Mouse (Mus musculus) MEL (cell line): ENCODE results near the gene Plcb3. TPM values are rescaled to one million over a fixed set of nuclear protein-coding genes. Genes with fewer than 3 reads are reported as not detected.

Experiments used
- DNase-seq: peaks from one replicate; pipeline ENCODE4 v3.0.0; 2011; ENCODE audit warnings: low read depth, low spot score
- H3K27ac ChIP-seq: 2 replicates; pipeline ENCODE4 v1.5.1; 2012; ENCODE audit warnings: low read depth, mild to moderate bottlenecking, control low read depth, low read length, moderate library complexity; ENCODE audit not compliant: control insufficient read depth
- H3K27me3 ChIP-seq, 2 experiments: fragments of 150-350 bp in 1 of 2; sonication (generic) in 1 of 2; 2 replicates each; pipeline ENCODE4 v1.6.1; 2012; ENCODE audit warnings: low read length in 2 of 2, mild to moderate bottlenecking in 2 of 2, improper control_type of control experiment in 1 of 2, moderate library complexity in 1 of 2; ENCODE audit not compliant: insufficient read depth in 2 of 2, control insufficient read depth in 1 of 2
- H3K36me3 ChIP-seq, 2 experiments: 2 replicates each; pipeline ENCODE4 v1.6.1; 2012 to 2014; ENCODE audit warnings: low read length in 2 of 2, improper control_type of control experiment in 1 of 2, inconsistent platforms in 1 of 2, mild to moderate bottlenecking in 1 of 2; ENCODE audit not compliant: insufficient read depth in 2 of 2, control insufficient read depth in 1 of 2
- H3K4me1 ChIP-seq, 2 experiments: fragments of 150-350 bp in 1 of 2; sonication (generic) in 1 of 2; 2 replicates each; pipeline ENCODE4 v1.6.1; 2012; ENCODE audit warnings: low read length in 2 of 2, improper control_type of control experiment in 1 of 2, mild to moderate bottlenecking in 1 of 2; ENCODE audit not compliant: insufficient read depth in 2 of 2, control insufficient read depth in 1 of 2
- H3K4me3 ChIP-seq, 2 experiments: fragments of 150-350 bp in 1 of 2; sonication (generic) in 1 of 2; 2 replicates each; pipeline ENCODE4 v1.5.1; 2012; ENCODE audit warnings: low read depth in 2 of 2, low read length in 2 of 2, mild to moderate bottlenecking in 2 of 2, moderate library complexity in 2 of 2, control low read depth in 1 of 2, improper control_type of control experiment in 1 of 2; ENCODE audit not compliant: control insufficient read depth in 1 of 2, insufficient read depth in 1 of 2
- H3K79me2 ChIP-seq: 2 replicates; pipeline ENCODE4 v1.6.1; 2012; ENCODE audit warnings: mild to moderate bottlenecking, low read length, moderate library complexity; ENCODE audit not compliant: control insufficient read depth, poor library complexity, insufficient read depth
- H3K9ac ChIP-seq: 2 replicates; pipeline ENCODE4 v1.6.1; 2012; ENCODE audit warnings: low read depth, mild to moderate bottlenecking, control low read depth, low read length, moderate library complexity; ENCODE audit not compliant: control insufficient read depth, poor library complexity, severe bottlenecking
- H3K9me3 ChIP-seq: fragments of 150-350 bp; sonication (generic); replicated peaks from 2 replicates; pipeline ENCODE4 v1.6.1; 2012; ENCODE audit warnings: mild to moderate bottlenecking, low read length, improper control_type of control experiment, moderate library complexity; ENCODE audit not compliant: insufficient read depth
- CHD2 ChIP-seq: IDR thresholded peaks from 2 replicates; pipeline ENCODE4 v1.6.1; 2011; ENCODE audit warnings: low read length, improper control_type of control experiment
- E2F4 ChIP-seq: IDR thresholded peaks from 2 replicates; pipeline ENCODE4 v1.6.1; 2011; ENCODE audit warnings: low read depth, low read length, improper control_type of control experiment, borderline replicate concordance
- ELF1 ChIP-seq: IDR thresholded peaks from 2 replicates; pipeline ENCODE4 v1.6.1; 2014; ENCODE audit warnings: low read depth, mild to moderate bottlenecking, inconsistent platforms, low read length, improper control_type of control experiment, moderate library complexity
- GATA1 ChIP-seq: IDR thresholded peaks from 2 replicates; pipeline ENCODE4 v1.6.1; 2011; ENCODE audit warnings: low read depth, low read length, improper control_type of control experiment
- HCFC1 ChIP-seq: IDR thresholded peaks from 2 replicates; pipeline ENCODE4 v1.6.1; 2012; ENCODE audit warnings: low read depth, mild to moderate bottlenecking, inconsistent platforms, low read length, improper control_type of control experiment, moderate library complexity
- MAZ ChIP-seq: IDR thresholded peaks from 2 replicates; pipeline ENCODE4 v1.6.1; 2012; ENCODE audit warnings: low read depth, mild to moderate bottlenecking, inconsistent platforms, low read length, improper control_type of control experiment
- MEF2A ChIP-seq: IDR thresholded peaks from 2 replicates; pipeline ENCODE4 v1.6.1; 2014; ENCODE audit warnings: low read depth, mild to moderate bottlenecking, inconsistent platforms, low read length, improper control_type of control experiment; ENCODE audit not compliant: poor library complexity, insufficient replicate concordance, severe bottlenecking; ENCODE audit errors: extremely low read depth
- MYB ChIP-seq: IDR thresholded peaks from 2 replicates; pipeline ENCODE4 v1.6.1; 2011; ENCODE audit warnings: mild to moderate bottlenecking, low read depth, low read length, improper control_type of control experiment
- SIN3A ChIP-seq: IDR thresholded peaks from 2 replicates; pipeline ENCODE4 v1.6.1; 2012; ENCODE audit warnings: low read length, improper control_type of control experiment, inconsistent platforms
- UBTF ChIP-seq: IDR thresholded peaks from 2 replicates; pipeline ENCODE4 v1.6.1; 2012; ENCODE audit warnings: low read depth, mild to moderate bottlenecking, inconsistent platforms, low read length, improper control_type of control experiment, moderate library complexity, borderline replicate concordance; ENCODE audit not compliant: insufficient read depth
- polyA plus RNA-seq, 2 experiments: library from polyadenylated mRNA; stranded (reverse) in 1 of 2; unstranded in 1 of 2; fragments of >175 nt in 1 of 2; fragments of >200 nt in 1 of 2; gene quantifications; 2 replicates each; pipeline versions ENCODE4 v1.2.1 to v1.2.4; 2012; ENCODE audit warnings: low replicate concordance in 2 of 2, low read depth in 1 of 2; ENCODE audit not compliant: insufficient read length in 2 of 2, insufficient read depth in 1 of 2, missing spikeins in 1 of 2
- total RNA-seq: library from RNA; depleted of rRNA; stranded (reverse); fragments of 300-350 nt; gene quantifications from 2 replicates; pipeline ENCODE4 v1.2.3, GENCODE M21; 2012

Gene Plcb3
- total and polyA plus RNA-seq, 3 experiments: 12.6 to 30.8 TPM; not detected in 1

DNA sequence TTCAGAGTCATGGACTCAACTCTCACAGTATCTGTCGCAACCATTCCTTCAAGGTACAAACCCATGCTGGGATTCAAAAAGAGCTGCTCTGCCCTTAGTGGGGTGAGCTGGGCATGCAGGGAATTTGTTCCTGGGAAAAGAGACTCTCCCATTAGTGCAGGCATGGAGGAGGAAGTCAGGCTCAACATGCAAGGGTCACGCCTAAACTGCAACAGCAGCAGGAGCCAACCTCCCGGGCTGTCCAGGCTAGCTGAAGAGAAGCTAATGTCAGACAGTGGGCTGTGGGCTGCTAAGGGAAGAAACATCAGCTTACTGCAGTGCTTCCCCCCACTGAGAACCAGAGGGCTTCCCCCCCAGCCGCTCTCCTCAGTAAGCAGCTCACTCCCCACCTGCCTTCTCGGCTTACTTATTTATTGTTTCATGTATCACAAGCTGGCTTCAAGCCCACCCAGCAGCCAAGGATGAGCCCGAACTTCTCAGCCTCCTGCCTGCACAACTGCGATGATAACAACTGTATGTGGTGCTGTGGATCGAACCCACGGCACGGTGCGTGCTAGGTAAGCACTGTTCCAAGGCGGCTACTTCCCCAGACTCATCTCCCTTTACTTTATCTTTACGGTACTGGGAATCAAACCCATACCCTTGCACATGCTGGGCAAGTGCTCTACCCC is 3.9 kb downstream of the Plcb3 start (continued):
- TF ChIP-seq MYB: no peak

DNA sequence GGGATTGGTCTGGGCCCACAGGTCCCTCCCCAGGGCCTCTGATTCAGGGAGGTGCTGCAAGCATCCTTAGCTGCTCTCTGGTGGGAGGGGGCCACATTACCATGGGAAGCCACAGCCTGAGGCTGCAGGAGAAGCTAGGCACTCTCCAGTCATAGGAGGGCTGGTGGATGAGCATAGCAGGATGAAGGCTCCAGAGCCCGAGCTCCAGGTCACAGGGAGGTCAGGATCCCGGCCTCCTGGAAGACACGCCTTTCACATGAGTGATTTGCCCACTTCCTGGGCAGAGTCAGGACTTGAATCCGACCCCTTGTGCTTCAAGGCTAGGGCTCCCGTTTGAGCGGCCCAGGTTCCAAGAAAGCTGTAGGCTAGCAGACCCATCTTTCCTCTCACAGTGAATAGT is 4.6 kb downstream of the Plcb3 start:
- H3K9ac ChIP-seq: no peak overlapping the region
- H3K36me3 ChIP-seq: peaks cover 0 to 20% of the 10 kb centered on the region in 2 experiments; a peak in 2 of 4 replicates
- TF ChIP-seq ELF1: no peak
- TF ChIP-seq UBTF: no peak
- TF ChIP-seq MYB: no peak
- no peak for TF ChIP-seq CHD2
- no peak for TF ChIP-seq MAZ
- no peak for TF ChIP-seq MEF2A
- no peaks in the 10 kb centered on the region for H3K9me3 ChIP-seq
- DNase-seq: no peak
- H3K27ac ChIP-seq: no peak overlapping the region
- no peak overlapping the region for H3K4me3 ChIP-seq
- no peaks in the 10 kb centered on the region for H3K27me3 ChIP-seq
- H3K4me1 ChIP-seq: peaks cover 4 to 43% of the 10 kb centered on the region in 2 experiments
- H3K79me2 ChIP-seq: peaks cover 15% of the 10 kb centered on the region

DNA sequence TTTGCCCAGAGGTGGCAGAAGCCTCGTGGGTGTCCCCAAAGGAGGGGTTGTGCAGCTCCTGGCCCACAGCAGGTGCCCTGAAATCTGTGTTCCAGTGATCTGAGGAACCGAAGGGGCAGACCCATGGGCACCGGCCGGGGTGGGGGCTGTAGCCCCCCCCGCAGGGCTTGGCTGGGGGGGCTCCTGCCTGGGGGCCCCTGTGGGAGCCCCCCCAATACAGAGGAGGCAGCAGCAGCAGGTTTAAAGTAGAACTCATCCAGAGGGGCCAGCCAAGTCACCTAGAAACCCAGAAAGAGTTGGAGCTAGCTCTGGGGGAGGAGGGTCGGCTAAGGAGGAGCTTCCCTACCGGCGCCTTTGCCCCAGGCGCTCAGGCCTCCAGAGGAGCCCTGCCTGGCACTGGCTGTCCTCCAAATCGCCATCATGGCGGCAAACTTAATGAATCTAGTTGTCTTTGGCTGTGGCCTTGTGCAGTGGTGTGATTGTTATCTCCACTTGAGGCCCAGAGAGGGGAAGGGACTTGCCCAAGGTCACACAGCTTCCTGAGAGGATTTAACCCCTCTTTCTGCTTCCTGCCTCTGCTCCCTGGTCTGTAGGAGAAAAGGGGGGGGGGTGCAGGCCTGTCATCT is 5.7 kb downstream of the Plcb3 start:
- Histone ChIP-seq H3K27ac (no peak overlapping the region), H3K27me3 (no peaks in the 10 kb centered on the region), H3K4me3 (no peak overlapping the region), H3K9ac (peak overlapping the region; percentile 25), H3K9me3 (no peaks in the 10 kb centered on the region), H3K36me3 (peaks cover 0 to 18% of the 10 kb centered on the region in 2 experiments; a peak in 2 of 4 replicates), H3K79me2 (peaks cover 5% of the 10 kb centered on the region), H3K4me1 (peaks cover 4 to 40% of the 10 kb centered on the region in 2 experiments)
- no peak for TF ChIP-seq E2F4
- TF ChIP-seq GATA1: peak; percentile 36; the same call in 1 of the 2 replicates
- TF ChIP-seq SIN3A: 0 out of 2 replicates have a peak, but pooled peaks have one; percentile 15
- TF ChIP-seq HCFC1: 0 out of 2 replicates have a peak, but pooled peaks have one; percentile 21
- peak; percentile 53 for DNase-seq
